Mouse (Mus musculus) olfactory bulb, adult 2 months (tissue): ENCODE data around the gene Agbl5.

Experiments used
- CTCF ChIP-seq: fragments of 200-500 bp; IDR thresholded peaks from 2 replicates; pipeline ENCODE4 v1.5.1; 2012; ENCODE audit warnings: low read depth, mild to moderate bottlenecking, low read length, moderate library complexity; ENCODE audit not compliant: insufficient read depth
- POLR2A ChIP-seq: fragments of 200-500 bp; IDR thresholded peaks from 2 replicates; pipeline ENCODE4 v1.6.1; 2012; ENCODE audit warnings: mild to moderate bottlenecking, low read depth, low read length, moderate library complexity; ENCODE audit not compliant: insufficient read depth

GRCm38 (mm10) chr5:30933705-30934104, 45.2 kb downstream of the Agbl5 start:
- TF ChIP-seq CTCF (no peak), POLR2A (no peak)
